Mouse (Mus musculus) c-Kit-positive CD71-positive TER-119-positive erythroid progenitor cells, embryonic 14.5 days (primary cell): ENCODE results near the gene Pdcl.
A peak's percentile ranks its signal among the peaks of the same experiment; 100 is the strongest.

ENCODE experiments used
- DNase-seq: peaks from one replicate; pipeline ENCODE4 v3.0.0-alpha.2; 2013; ENCODE audit warnings: low spot score

Pdcl gene

GRCm38 (mm10) chr2:37358633-37359540 is at the start of gene Pdcl:
TSS of gene Pdcl (minus strand) at chr2:37359332.
- DNase-seq = peak; percentile 94

- no peak for DNase-seq
These were observed 36.4 kb upstream of the Pdcl start for GRCm38 (mm10) chr2:37395539-37395938.

GRCm38 (mm10) chr2:37382921-37383320 is 23.8 kb upstream of the Pdcl start:
- DNase-seq = no peak

GRCm38 (mm10) chr2:37380189-37380588 is 21.1 kb upstream of the Pdcl start:
- DNase-seq = peak; percentile 68

- DNase-seq = peak; percentile 16
These were observed 16.9 kb upstream of the Pdcl start for GRCm38 (mm10) chr2:37376018-37376417.

DNA sequence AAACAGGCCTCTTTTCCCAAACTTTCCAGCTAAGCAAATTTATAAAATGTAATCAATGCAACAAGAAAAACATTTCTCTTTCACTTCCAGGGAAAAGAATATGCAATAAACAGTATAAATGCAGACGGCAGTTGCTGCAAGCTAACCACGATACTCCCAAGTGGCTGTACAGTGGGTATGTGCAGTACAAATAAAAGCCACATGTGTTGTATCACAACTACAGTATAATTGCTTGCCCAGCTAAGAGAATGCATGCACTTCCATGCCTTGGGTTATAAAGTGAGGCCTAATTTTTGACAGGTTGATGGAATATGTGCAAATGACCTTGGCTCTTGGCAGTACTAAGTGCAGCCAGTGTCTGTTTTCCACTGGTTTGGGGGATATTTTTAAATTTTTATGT is 11.5 kb upstream of the Pdcl start:
- no peak for DNase-seq

- DNase-seq = no peak
These were observed 776 bp upstream of the Pdcl start for GRCm38 (mm10) chr2:37359908-37360307.

- no peak for DNase-seq
These were observed 3.6 kb downstream of the Pdcl start for GRCm38 (mm10) chr2:37355571-37355970.

DNA sequence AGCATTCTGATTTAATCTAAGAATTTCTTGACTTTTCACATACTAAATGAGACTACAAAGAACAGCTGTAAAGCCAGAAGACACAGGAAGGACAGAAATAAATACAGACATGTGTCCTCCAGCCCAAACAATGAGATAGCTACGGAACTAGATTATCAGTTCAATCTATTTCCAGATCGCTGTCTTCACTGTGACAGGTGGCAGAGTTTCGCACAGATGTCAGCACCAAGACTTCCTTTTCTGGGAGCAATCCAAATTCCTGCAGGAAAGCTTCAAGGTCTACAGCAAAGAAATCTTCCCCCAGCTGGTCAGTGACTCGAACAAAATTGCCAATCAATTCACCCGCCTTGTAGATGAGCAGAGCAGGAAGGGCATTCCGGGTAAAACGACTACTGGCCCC is 7.5 kb downstream of the Pdcl start:
- no peak for DNase-seq

DNA sequence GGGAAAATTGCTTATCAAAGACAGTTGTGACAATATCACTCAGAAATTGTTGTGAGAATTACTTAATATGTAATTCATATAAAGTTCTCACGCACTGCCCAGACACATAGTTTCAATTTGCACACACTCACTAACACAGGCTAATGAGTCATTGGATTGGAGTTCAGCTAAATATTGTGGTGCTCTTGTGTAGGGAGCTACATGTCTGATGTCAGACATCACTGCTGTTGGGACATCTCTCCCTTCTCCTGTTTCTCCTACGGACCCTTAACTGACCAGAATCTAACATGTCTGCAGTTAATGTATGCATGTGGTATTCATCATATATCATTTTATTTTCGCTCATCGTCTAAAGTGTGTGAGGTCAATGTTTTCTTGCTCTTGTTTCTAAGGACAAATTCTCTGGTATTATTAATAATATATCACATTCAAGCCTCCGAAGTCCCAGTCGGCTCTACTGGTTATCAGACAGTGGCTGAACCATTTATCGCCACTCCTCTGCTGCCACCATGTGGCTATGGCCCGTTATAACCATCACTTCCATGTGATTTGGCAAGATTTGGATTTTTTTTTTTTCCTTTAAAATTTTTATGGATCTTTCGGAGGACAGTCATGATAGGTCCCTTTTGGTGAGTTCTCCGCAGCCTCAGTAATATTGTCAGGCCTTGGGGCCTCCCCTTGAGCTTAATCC is 20.5 kb downstream of the Pdcl start:
- peak; percentile 15 for DNase-seq

- DNase-seq = no peak
These were observed 25.8 kb downstream of the Pdcl start for GRCm38 (mm10) chr2:37333321-37333720.

DNA sequence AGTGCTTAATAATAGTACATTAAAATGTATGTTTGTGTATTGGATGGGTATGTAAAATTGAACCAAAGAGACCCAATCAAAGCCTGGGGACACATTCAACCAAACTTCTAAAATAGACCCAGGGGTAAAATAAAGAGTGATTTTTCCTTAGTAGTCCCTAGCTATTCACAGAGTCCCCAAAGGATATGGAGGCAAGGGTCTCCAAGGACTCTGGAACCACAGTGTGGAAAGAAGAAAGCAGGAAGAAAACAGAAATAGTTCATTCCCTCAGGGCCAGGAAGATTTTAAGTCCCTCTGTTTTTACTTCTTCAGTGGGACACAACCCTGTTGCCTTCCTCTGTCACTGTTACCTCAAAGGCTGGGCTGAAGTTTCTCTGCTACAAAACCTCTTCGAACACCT is 32.9 kb downstream of the Pdcl start, which contains the start of gene Olfr368:
Gene Olfr368 (plus strand): TSS at position 301 of the 400 bp plus-strand sequence.
- no peak for DNase-seq
